Mouse (Mus musculus) thymus, adult 2 months (tissue): ENCODE measurements around the gene Nsmce3.

Experiments
- CTCF ChIP-seq: fragments of 200-500 bp; IDR thresholded peaks from 2 replicates; pipeline ENCODE4 v1.5.1; 2012; ENCODE audit warnings: mild to moderate bottlenecking, control low read depth, low read length, moderate library complexity, borderline replicate concordance; ENCODE audit not compliant: control insufficient read depth, poor library complexity, insufficient read depth; ENCODE audit errors: extremely low read depth
- POLR2A ChIP-seq: fragments of 200-500 bp; IDR thresholded peaks from 2 replicates; pipeline ENCODE4 v1.6.1; 2012; ENCODE audit warnings: mild to moderate bottlenecking, low read length, control low read depth, moderate library complexity; ENCODE audit not compliant: control insufficient read depth, poor library complexity, insufficient read depth; ENCODE audit errors: extremely low read depth

GRCm38 (mm10) chr7:64855389-64855927 lies 17.3 kb downstream of the Nsmce3 start:
- TF ChIP-seq CTCF (no peak), POLR2A (no peak)
